Mouse (Mus musculus) regulatory T cell (primary cell): ENCODE data around the gene Nob1.

Experiments
- in situ Hi-C: fragments of 300-600 bp; cut with MboI, MseI; formaldehyde crosslinking; loops from one replicate; pipeline ENCODE4 v1.15.1; 2025; ENCODE audit warnings: high pct_unique_total_duplicates

Nob1 gene

DNA sequence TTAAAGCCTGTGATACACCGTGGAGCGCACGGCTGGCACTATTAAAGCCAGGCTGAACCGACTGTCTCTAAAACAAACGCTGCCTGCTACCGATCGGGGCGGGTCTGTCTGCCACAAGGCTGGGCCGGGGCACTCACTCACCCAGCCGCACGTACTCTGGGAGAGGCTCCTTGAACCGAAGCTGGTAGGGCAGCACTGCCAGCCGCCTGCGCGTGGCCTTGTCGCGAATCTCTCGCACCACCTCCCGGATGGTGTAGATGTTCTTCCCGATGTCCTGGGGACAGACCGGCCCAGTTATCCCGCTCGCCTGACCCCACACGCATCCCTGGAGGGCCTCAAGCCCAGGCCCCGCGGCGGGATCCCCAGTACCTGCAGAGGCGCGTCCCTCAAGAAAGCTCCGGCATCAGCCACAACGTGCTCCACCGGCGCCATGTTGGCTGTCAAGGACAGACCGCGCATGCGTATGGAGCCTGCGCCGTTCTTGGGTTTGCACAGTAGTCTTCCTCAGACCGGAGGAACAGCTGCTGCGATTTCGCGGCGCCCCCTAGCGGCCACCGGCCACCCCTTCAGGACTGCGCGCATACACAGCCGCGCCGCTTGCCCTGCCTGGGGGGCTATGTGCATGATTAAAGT lies at the start of gene Nob1:
Gene Nob1 (minus strand): TSS at position 455 of the 633 bp plus-strand sequence.
- in situ Hi-C loops, result loop anchor here (25.0 kb wide), 1 partner anchor 1463 kb away; no protein-coding TSS in a partner anchor

DNA sequence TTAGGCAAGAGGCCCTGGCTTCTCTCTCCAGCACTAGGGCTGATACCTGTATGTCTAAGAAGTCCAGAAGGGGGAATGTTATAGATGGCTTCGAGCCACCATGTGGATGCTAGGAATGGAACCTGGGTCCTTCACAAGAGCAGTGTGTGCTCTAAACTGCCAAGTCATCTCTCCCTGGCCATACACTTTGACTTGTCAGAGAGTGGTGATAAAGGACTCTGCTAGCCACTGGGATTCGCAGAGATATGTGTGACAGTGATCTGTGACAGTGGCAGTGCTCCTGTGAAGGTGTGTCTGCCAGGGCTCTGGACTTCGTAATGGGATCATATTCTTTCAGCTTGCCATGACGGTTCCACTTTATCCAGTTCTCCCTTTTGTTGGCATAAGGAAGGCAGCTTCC lies 48.5 kb upstream of the Nob1 start:
- in situ Hi-C loops, result no loop called here

DNA sequence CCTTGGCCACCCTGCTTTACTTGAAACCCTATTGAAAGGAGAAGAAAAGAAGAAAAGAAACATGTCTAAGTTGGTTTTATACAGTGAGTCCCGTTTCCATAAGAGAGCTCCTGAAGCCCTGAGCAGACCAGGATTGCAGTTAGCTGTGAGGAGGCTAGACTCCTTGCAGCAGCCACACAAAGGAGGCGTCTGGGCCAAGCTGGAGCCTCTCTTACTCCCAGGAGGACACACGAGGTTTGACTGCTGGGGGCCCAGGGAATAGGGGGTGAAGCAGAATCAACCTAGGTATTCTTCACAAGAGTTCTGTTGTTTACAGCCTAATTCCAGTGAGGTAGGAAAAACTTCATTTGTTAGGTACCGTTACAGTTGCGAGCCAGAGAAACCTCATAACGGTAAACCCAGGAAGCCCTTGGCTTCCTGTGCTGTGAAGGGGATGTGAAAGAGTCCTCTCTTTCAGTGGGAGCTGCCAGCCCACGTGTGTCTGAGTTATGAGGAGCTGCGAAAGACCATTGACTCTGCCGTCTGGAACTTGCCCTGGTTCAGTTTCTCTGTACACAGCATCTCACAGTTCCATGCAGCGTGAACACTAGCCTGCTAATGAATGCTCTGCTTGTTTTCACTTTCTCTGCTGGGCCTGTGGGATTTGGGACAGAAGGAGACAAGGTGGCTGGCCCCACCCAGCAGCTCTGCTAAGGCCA lies 47.7 kb upstream of the Nob1 start:
- in situ Hi-C loops, result no loop called here

DNA sequence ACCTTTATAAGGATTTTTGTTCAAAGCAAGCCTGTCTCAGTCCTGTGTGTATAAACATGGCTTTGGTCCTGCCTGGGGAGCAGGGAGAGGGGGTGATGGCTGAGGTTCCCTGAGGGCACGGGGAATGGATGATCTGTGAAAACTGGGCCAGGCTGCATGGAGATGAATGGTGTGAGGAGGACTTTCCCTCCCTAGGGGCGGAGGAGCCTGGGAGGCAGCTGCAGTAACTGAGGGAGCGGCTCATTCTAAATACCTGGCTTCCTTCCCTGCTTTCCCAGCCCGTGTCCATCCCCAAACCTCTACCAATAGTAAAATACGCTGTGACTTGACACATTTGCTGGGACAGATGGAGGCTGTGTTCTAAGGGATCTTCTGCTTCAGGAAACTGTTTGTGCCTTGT lies 45.5 kb upstream of the Nob1 start:
- in situ Hi-C loops, result no loop called here

DNA sequence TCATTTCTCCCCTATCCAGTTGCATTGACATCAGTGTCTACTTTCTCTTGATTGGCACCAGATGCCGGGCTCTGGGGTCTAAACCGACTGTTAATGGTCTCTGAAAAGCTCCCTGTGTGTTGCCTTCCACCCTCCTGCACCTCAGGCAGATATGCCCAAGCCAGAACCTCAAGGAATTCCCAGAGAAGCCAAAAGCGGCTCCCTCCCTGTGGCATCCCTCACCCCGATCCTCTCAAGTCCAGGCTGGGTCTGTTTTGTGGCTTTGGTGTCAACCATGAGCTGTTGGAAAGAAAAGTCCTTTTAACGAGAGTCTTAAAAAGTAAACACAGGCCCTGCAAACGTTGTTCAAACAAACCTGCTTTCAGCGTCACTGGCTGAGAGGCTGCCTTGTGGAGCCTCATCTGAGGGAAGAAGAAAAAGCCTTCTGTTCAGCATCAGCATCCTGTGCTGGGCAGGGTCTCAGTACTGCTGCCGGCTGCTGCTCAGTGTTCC lies 44.0 kb upstream of the Nob1 start:
- in situ Hi-C loops, result no loop called here

DNA sequence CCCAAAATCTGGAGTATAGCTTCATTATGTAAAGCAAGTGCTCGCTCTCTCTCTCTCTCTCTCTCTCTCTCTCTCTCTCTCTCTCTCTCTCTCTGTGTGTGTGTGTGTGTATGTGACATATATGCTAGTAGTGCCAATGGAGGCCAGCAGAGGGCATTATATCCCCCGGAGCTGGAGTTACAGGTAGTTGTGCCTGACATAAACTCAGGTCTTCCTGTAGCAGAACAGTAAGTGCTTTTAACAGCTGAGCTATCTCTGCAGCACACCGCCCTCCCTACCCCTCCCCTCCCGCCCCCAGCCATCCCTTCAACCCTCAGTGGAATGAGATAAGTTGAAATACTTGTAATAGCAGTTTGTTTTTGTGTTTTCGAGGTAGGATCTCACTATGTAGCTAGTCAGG lies 41.8 kb upstream of the Nob1 start:
- in situ Hi-C loops, result no loop called here

DNA sequence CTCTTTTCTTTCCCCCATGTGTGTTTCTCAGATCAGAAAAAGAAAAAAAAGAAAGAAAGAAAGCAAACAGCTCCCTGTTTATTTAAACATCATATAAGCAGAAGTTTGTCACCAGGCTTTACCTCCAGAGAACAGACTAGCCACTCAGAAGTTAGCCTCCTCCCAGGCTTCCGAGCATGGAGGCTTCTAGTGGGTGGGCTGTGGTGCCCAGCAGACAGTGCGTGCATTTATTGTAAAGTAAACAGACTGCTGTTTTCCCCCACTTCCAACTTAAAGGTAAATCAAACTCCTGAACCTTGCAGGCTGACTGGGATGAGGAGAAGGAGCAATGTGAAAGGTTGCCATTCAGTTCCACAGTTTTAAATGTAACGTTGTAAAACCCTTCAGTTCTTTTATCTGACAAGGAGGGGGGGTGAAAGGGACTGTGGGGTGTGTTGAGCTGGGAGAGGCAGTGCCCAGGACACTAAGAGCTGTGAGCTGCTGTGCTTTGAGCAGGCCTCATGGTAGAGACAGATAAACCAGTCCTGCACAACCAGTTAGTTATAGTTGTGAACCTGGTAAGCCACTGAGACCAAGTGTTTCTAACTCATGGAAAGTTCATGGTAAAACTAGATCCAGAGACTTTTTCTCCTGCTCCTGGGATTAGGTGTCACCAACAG lies 40.6 kb upstream of the Nob1 start:
- in situ Hi-C loops, result no loop called here

DNA sequence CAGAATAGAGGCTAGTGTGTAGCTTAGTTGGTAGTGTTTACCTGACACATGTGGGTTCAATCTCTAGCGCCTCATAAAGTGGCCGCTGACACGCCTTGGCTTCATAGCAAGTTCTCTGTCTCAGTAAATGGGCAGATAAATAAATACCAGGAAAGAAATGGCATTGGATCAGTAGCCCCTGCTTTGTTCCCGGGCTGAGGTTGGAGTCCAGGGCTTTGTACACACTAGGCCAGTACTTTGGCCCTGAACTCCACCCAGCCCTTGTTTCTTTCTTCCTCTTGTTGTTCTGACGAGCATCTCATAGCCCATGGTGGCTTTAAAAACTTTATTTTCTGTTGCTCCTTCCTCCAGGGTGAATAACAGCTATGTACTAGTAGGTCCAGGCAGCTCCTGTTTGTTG lies 37.6 kb upstream of the Nob1 start:
- in situ Hi-C loops, result loop anchor here (5.0 kb wide), 1 partner anchor 115 kb away; no protein-coding TSS in a partner anchor

DNA sequence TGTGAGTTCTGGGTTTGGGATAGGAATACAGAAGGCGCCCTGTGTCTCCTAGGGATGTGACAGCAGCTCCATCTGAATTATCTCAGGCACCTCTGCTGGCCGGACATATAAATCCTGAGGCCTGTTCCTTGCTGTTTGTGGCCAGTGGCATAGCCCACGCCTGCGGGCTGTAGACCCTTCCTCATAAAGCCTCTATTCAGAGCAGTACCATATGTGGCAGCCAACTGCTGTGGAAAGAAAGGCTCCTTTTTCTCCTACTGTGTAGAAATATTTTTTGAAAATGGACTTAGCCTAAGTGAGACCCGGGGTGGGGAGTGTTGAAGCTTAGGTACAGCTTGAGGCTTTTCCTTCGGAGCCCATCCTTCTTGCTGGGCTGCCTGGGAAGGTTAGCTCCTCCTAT lies 33.4 kb upstream of the Nob1 start:
- in situ Hi-C loops, result no loop called here

DNA sequence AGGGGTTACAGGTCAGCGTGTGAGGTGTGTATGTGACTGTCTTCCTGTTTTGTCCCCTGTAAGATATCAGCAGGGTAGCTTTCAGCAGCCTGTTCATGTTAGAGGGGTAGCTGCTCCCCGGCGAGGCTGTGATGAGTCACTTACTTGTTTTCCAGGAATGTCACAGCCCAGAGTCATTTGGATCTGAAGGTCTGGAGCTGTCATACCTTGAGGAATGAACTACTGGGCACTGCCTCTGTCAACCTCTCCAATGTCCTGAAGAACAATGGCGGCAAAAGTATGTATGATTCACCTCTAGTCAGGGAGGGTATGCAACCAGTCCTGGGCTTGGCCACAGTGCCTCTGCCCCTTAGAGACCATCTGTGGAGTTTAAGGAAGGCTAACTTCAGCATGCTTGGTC lies 32.9 kb upstream of the Nob1 start:
- in situ Hi-C loops, result no loop called here

DNA sequence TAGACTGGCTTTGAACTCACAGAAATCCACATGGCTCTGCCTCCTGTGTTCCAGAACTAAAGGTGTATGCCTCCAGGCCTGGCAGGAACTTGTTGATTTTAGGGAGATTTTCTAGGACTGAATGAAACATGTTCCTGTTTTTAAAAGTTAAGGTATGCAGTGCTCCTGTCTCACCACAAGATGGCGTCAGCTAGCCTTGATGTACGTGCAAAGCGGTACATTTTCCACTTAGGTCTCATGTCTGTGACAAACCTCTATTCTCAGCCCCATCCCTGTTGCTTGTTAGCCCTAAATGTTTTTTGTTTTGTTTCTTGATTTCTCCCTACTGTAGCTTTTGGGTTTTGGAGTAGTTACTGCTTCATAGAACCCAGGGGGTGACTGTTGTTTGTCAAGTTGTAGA lies 30.4 kb upstream of the Nob1 start:
- in situ Hi-C loops, result no loop called here

DNA sequence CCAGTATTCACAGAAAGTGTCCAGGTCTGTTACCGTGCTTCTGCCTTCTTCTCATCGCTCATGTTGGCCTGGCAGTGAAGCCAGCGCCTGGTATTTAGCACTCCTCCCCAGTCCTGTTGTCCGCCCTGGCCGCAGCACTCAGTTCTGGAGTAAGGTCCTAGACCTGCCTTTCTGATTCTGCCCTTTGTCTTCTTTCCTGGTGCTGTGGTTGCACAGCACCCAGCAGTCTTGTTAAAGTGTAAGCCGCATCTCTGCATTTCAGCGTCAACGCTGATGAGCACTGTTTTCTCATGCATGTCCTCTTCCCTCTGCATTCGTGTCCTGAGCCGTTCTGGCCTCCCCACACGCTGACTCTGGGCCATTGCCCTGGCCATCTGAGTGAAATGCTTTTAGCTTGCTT lies 28.5 kb upstream of the Nob1 start:
- in situ Hi-C loops, result no loop called here

DNA sequence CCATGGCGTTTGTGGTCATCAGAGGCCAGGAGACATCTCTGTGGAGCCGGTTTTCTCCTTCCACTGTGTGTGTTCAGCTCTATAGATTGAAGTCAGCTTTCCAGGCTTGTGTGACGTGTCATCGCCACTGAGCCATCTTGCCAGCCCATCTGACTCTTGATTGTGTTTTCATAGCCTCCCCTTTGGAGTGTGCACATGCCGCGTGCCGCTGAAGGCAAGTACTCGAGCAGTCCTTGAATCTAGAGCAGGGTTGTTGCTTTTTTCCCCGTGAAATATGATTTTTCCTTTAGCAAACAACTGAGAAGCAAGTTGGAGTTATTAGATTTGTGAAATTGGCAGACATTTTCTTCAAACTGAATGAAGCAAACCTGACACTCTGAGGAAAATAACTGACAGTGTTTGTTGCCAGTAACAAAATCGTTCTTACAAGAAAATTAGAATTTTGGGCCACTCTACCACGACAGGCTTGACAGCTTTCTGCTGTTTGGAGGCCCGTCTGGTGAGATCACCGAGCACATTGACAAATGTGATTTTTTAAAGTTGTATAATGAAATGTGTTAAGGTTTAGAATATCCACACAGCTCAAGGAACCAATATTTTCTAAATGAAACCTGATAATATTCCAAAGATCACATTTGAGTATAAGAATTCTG lies 26.7 kb upstream of the Nob1 start:
- in situ Hi-C loops, result no loop called here

DNA sequence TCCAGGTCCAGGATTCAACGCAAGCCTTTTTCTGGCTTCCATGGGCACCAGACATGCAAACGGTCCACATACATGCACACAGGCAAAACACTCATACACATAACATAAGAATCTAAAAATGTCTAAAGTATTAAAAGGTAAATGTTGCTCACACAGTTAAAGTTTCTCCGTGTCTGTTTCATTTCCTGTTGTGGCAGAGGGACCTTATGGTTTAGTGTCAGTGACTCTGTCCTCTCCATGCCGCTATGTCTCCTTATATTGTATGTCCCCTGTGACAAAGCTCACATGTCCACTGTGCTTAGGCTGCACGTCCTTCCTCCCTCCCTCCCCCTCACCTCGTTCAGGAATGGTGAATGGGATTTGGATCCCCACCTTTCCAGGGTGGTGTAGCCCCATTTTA lies 24.8 kb upstream of the Nob1 start:
- in situ Hi-C loops, result loop anchor here (25.0 kb wide), 1 partner anchor 1438 kb away; no protein-coding TSS in a partner anchor

DNA sequence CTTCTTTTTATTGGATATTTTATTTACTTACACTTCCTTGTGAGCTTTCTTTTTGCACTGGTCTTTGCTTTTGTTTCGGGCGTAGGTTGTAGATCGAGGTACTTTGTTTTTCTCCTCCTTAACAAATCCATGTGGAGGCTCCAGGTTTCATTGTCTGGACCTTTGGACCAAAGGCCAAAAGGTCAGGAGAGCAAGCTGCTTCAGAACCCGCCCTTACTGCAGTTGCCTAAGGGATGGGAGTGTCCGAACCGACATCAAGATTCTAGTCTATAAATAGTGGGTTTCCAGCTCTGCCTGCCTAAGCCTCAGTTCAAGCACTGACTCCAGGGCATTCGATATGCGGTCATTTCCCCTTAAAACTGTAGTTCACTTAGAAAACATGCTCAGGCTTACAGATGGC lies 24.3 kb upstream of the Nob1 start:
- in situ Hi-C loops, result loop anchor here (25.0 kb wide), 1 partner anchor 1438 kb away; no protein-coding TSS in a partner anchor

DNA sequence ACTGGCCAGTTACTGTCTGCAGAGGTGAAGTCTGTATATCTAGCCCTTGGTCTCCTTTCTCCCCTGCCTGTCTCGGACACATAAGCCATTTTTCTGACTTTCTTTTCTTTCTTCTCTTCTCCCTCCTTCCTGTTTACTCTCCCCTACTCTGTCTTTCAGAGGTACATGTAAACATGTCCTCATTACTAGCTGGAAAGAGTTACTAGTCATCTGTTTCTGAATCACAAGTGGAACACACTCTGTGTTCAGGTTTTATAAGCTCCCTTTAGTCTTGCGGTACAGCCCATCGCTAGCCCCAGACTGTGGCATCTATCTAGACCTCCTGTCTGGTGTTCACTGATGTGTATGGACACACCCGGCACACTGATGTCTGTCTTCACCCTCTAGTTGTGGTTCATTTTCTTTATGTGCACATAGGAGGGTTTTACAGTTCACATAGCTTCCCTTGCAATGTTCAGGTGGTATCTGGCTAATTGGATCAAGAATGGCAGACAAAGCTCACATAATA lies 23.6 kb upstream of the Nob1 start:
- in situ Hi-C loops, result loop anchor here (25.0 kb wide), 1 partner anchor 1439 kb away; no protein-coding TSS in a partner anchor

DNA sequence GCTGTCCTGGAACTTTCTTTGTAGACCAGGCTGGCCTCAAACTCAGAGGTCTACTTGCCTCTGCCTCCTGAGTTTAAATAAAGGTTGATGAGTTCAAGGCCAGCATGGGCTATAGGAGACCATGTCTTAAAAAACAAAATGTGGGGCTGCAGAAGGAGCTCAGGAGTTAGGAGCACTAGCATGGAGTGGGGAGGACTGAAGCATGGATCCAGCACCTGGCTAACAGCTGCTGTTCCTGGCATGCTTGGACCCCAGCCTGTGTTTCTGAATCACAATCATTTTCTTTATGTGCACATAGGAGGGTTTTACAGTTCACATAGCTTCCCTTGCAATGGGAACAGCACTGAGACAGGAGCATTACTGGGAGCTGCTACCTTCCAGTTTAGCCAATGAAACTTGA lies 22.9 kb upstream of the Nob1 start:
- in situ Hi-C loops, result loop anchor here (25.0 kb wide), 1 partner anchor 1440 kb away; no protein-coding TSS in a partner anchor

DNA sequence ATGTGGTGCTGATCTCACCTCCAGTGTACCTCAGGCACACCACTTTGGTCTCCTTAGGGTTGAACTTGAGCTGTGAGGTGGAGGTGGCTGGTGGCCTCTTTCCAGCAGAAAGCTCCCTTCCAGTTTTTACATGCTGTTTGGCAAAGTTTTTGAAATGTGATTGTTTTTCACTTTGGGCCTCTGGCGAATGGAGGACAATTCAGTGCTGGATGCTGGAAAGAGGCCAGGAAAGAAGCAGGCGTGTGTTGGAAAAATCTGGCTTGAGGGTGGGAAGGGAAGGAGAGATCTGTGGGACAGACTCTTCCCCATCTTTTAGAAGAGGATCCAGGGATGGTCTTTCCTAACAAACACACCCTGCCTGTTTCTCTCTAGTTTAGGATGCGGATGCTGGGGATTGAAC lies 19.8 kb upstream of the Nob1 start:
- in situ Hi-C loops, result loop anchor here (25.0 kb wide), 1 partner anchor 1443 kb away; no protein-coding TSS in a partner anchor

DNA sequence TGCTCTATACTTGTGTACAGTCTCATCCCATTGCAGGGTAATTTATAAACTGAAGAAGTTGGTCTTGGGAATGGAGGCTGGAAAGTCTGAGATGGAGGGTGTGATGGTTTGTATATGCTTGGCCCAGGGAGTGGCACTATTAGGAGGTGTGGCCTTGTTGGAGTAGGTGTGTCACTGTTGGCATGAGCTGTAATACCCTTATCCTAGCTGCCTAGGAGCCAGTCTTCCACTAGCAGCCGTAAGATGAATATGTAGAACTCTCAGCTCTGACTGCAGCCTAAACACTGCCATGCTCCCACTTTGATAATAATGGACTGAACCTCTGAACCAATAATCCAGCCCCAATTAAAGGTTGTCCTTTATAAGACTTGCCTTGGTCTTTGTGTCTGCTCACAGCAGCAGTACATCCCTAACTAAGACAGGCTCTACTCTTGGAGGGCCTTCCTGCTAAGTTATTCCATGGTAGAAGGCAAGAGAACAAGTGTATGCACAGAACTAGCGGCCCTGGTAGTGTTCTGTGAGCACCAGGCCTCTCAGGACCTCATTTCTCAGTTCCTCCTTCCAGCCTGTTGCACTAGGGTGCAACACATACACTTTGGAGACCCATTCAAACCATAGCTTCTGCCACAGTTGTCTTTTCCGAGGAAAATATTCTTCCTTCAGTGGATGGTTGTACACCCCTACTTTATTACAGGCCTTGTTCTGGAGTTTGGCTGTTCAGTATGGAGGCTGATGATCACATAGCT lies 15.2 kb upstream of the Nob1 start:
- in situ Hi-C loops, result loop anchor here (25.0 kb wide), 1 partner anchor 1447 kb away; no protein-coding TSS in a partner anchor

DNA sequence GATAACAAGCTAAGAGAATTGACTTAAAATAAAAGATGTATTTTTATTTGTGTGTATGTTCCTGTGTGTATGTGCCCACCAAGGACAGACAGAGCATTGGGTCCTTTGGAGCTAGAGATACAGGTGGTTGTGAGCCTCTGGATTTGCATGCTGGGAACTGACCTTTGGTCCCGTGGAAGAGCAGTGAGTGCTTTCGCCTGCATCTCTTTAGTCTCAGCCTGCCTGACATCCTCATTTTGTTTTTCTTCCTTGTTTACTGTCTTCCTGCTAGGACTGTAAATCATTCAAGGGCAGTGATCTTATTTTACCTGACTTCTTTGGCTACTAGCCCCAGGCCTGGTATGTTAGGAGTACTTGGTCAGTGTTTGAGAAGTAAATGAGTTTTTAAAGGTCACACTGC lies 12.9 kb upstream of the Nob1 start:
- in situ Hi-C loops, result loop anchor here (25.0 kb wide), 1 partner anchor 1450 kb away; no protein-coding TSS in a partner anchor
